Mouse (Mus musculus) liver, postnatal 0 days (tissue): ENCODE measurements around the gene Gm20388.

Experiments used
- CTCF ChIP-seq: sonication (generic); IDR thresholded peaks from 2 replicates; pipeline ENCODE4 v1.5.1; 2016; ENCODE audit warnings: antibody characterized with exemption, low read depth
- EP300 ChIP-seq: IDR thresholded peaks from 2 replicates; pipeline ENCODE4 v1.6.1; 2016; ENCODE audit warnings: antibody characterized with exemption, low read depth, mild to moderate bottlenecking

- TF ChIP-seq CTCF (no peak), EP300 (no peak)
Observed at GRCm38 (mm10) chr8:122902581-122902980, 2991.9 kb downstream of the Gm20388 start.
